17 mouse cellular contexts compared by ENCODE assay signal in genomic region chr7:24445266-24445926, GRCm38 (mm10). TPM values are rescaled to one million over a fixed set of nuclear protein-coding genes. Genes with fewer than 3 reads are reported as not detected.
DNase-seq lines count a peak whose midpoint lies in the region; TF ChIP-seq lines count a peak whose summit lies in the region.
"Had no signal": no experiment of that assay in that cellular context is flagged by ENCODE, and none has a peak within 500 bp of the region (broad histone marks: within the 10 kb centered on the region; RNA-seq: fewer than 3 reads in every experiment).

No protein-coding gene starts in this region.

- WGBS in thymus, adult 2 months = 75% methylated on average over 9 of the region's 9 CpGs

- no peaks in the 10 kb centered on the region for H3K79me2 ChIP-seq in C2C12 (ENCODE audit: control insufficient read depth, insufficient read depth)

- H3K79me3 ChIP-seq in C2C12 (ENCODE audit: low read depth) = no peaks in the 10 kb centered on the region

- DNase-seq in T-cell, adult 2 months (ENCODE audit: low spot score) = peak; percentile 76
- DNase-seq in lung, postnatal 25 days (ENCODE audit: low spot score) = peak; percentile 77
- DNase-seq in spleen, postnatal 10 days (ENCODE audit: low spot score in 2 of 2) = peak; percentile 41 to 86
- DNase-seq in thymus, adult 2 months = no peak
- no peak for DNase-seq in testis, postnatal 14 days (ENCODE audit: low spot score)
- DNase-seq in layer of hippocampus, postnatal 25 days (ENCODE audit: extremely low spot score in 1 of 2, low spot score in 1 of 2) = no peak
- DNase-seq: adrenal gland, postnatal 36 days; cerebellum, adult 8-10 months; kidney, postnatal 10 days; left cerebral cortex, postnatal 4 days; right cerebral cortex, postnatal 4 days had no signal

- no peak for TF ChIP-seq CTCF in C2C12 (IDR thresholded peaks at IDR 0.05; ENCODE audit: control insufficient read depth, insufficient read depth, insufficient read length)
- TF ChIP-seq CTCF in thymus, adult 2 months (IDR thresholded peaks at IDR 0.05; ENCODE audit: borderline replicate concordance, control insufficient read depth, extremely low read depth, insufficient read depth, low read length, poor library complexity) = no peak

- no peaks in the 10 kb centered on the region for H3K36me3 ChIP-seq in C2C12 (ENCODE audit: control insufficient read depth, insufficient read depth)
- H3K36me3 ChIP-seq in thymus, adult 2 months (ENCODE audit: control insufficient read depth, insufficient read depth, low read length) = no peaks in the 10 kb centered on the region
- H3K36me3 ChIP-seq: hindbrain, embryonic 10.5 days; neural tube, embryonic 12.5 days had no signal

- no peaks in the 10 kb centered on the region for H3K27me3 ChIP-seq in C2C12 (ENCODE audit: control insufficient read depth, insufficient read depth, insufficient read length)
- no peaks in the 10 kb centered on the region for H3K27me3 ChIP-seq in thymus, adult 2 months (ENCODE audit: control insufficient read depth, insufficient read depth, low read length)
- H3K27me3 ChIP-seq: forebrain, embryonic 13.5 days; neural tube, embryonic 12.5 days had no signal

- peaks cover 16% of the 10 kb centered on the region for H3K4me1 ChIP-seq in thymus, adult 2 months (replicated peaks; ENCODE audit: control insufficient read depth, insufficient read depth, low read length)
- H3K4me1 ChIP-seq: forebrain, embryonic 13.5 days; hindbrain, embryonic 10.5 days; neural tube, embryonic 12.5 days had no signal

- H3K4me3 ChIP-seq in C2C12 (ENCODE audit: insufficient read depth, poor library complexity, severe bottlenecking) = no peak overlapping the region
- no peak overlapping the region for H3K4me3 ChIP-seq in thymus, adult 2 months (ENCODE audit: control insufficient read depth, insufficient read depth, low read length)
- H3K4me3 ChIP-seq: forebrain, embryonic 13.5 days; hindbrain, embryonic 10.5 days; neural tube, embryonic 12.5 days had no signal

- TF ChIP-seq POLR2A in thymus, adult 2 months (IDR thresholded peaks at IDR 0.05; ENCODE audit: control insufficient read depth, extremely low read depth, insufficient read depth, low read length, poor library complexity) = no peak

- no peak overlapping the region for H3ac ChIP-seq in C2C12 (ENCODE audit: control insufficient read depth, insufficient read length, low read depth)

- no peak overlapping the region for H3K27ac ChIP-seq in thymus, adult 2 months (ENCODE audit: control insufficient read depth, insufficient read depth, low read length)
- H3K27ac ChIP-seq: forebrain, embryonic 13.5 days; hindbrain, embryonic 10.5 days; neural tube, embryonic 12.5 days had no signal

TF ChIP-seq in C2C12, 6 proteins besides CTCF, POLR2A, EP300 and RAD21:
- TF ChIP-seq USF1 (IDR thresholded peaks at IDR 0.05; ENCODE audit: low read depth) (peak; percentile 77), FOSL1 (IDR thresholded peaks at IDR 0.05; ENCODE audit: insufficient read depth, low read length, poor library complexity, severe bottlenecking) (no peak), MAX (IDR thresholded peaks at IDR 0.05) (peak; percentile 55)

RNA-seq across cellular contexts. Expression of gene Irgc1, which starts 6.7 kb away (rescaled TPM):
- polyA plus RNA-seq in C2C12 (2012; fragmentation: generic; extraction: Trizol) = 0.33 TPM
- 0.97 and 3.0 TPM in 2 replicates for polyA plus RNA-seq in thymus, adult 2 months (2012; rRNA removed)
- total RNA-seq in layer of hippocampus, postnatal 25 days (2021) = not detected
- total RNA-seq: adrenal gland, postnatal 36 days; left cerebral cortex, postnatal 4 days had no signal
- polyA plus RNA-seq: embryonic facial prominence, embryonic 11.5 days; hindbrain, embryonic 10.5 days; lung, embryonic 16.5 days; neural tube, embryonic 12.5 days had no signal

RNA-seq across cellular contexts. Expression of gene Plaur, which starts 16.9 kb away (rescaled TPM):
- 191 TPM for polyA plus RNA-seq in C2C12 (2012; fragmentation: generic; extraction: Trizol)
- polyA plus RNA-seq in thymus, adult 2 months (2012; rRNA removed) = 7.0 and 9.5 TPM in 2 replicates
- total RNA-seq in layer of hippocampus, postnatal 25 days (2021) = 1 to 10 TPM in 1 of 2 experiments, under 1 TPM in 1; 0.40 to 1.0 TPM

RNA-seq across cellular contexts. Expression of gene Cadm4, which starts 36.4 kb away (rescaled TPM):
- 160 TPM for polyA plus RNA-seq in C2C12 (2012; fragmentation: generic; extraction: Trizol)
- 6.4 and 7.1 TPM in 2 replicates for polyA plus RNA-seq in thymus, adult 2 months (2012; rRNA removed)
- total RNA-seq in layer of hippocampus, postnatal 25 days (2021) = 100 to 1,000 TPM; 156 to 179 TPM

RNA-seq across cellular contexts. Expression of gene Smg9, which starts 46.0 kb away (rescaled TPM):
- 21.8 TPM for polyA plus RNA-seq in C2C12 (2012; fragmentation: generic; extraction: Trizol)
- polyA plus RNA-seq in thymus, adult 2 months (2012; rRNA removed) = 166 and 168 TPM in 2 replicates
- total RNA-seq in layer of hippocampus, postnatal 25 days (2021) = 10 to 100 TPM; 32.9 to 37.9 TPM

Comparison
In these comparisons a context has a peak if more than half of its experiments do, and no peak if none do; other contexts are left out.
1. DNase-seq: peak in T-cell, adult 2 months (single experiment), lung, postnatal 25 days (single experiment) and spleen, postnatal 10 days (2 of 2); none in thymus, adult 2 months (single experiment), testis, postnatal 14 days (single experiment) and layer of hippocampus, postnatal 25 days (0 of 2).
2. RNA of gene Plaur, which starts 16.9 kb away (polyA plus RNA-seq): 191 TPM in C2C12 (single experiment); 7.0 to 9.5 TPM in thymus, adult 2 months; every median in the first group is over 10 times any median in the second.
3. RNA of gene Cadm4, which starts 36.4 kb away (polyA plus RNA-seq): 160 TPM in C2C12 (single experiment); 6.4 to 7.1 TPM in thymus, adult 2 months; every median in the first group is over 10 times any median in the second.